Mouse (Mus musculus): ENCODE results near the gene Cdh4. TPM values are rescaled to one million over a fixed set of nuclear protein-coding genes. Genes with fewer than 3 reads are reported as not detected.
A peak's percentile ranks its signal among the peaks of the same experiment; 100 is the strongest.

The Cdh4 gene
- polyA plus RNA-seq, 1 experiment from 2014 or later = 8.5 TPM

- ATAC-seq (ENCODE audit: low FRiP score) = no peak
- H3K9ac ChIP-seq (ENCODE audit: low read length) = no peak overlapping the region
- no peak overlapping the region for H3K4me3 ChIP-seq (ENCODE audit: low read depth, low read length)
- WGBS = 75% methylated on average over 11 of the region's 11 CpGs
- no peaks in the 10 kb centered on the region for H3K36me3 ChIP-seq (ENCODE audit: control insufficient read depth, insufficient read depth, low read length)
- H3K4me1 ChIP-seq (ENCODE audit: control insufficient read depth, insufficient read depth, low read length) = no peaks in the 10 kb centered on the region
- H3K9me3 ChIP-seq (ENCODE audit: control insufficient read depth, low read length) = no peaks in the 10 kb centered on the region
- H3K27ac ChIP-seq (ENCODE audit: low read depth, low read length) = no peak overlapping the region
- no peak for DNase-seq (ENCODE audit: low spot score, missing footprints)
- H3K4me2 ChIP-seq = no peak overlapping the region
- H3K27me3 ChIP-seq (ENCODE audit: control insufficient read depth, insufficient read depth, low read length) = no peaks in the 10 kb centered on the region
These were observed 312.5 kb downstream of the Cdh4 start for GRCm38 (mm10) chr2:179754776-179755175.

- Histone ChIP-seq H3K4me1 (ENCODE audit: control insufficient read depth, insufficient read depth, low read length) (peaks cover 10% of the 10 kb centered on the region), H3K4me2 (no peak overlapping the region), H3K36me3 (ENCODE audit: control insufficient read depth, insufficient read depth, low read length) (no peaks in the 10 kb centered on the region), H3K9ac (ENCODE audit: low read length) (no peak overlapping the region), H3K27me3 (ENCODE audit: control insufficient read depth, insufficient read depth, low read length) (no peaks in the 10 kb centered on the region), H3K27ac (ENCODE audit: low read depth, low read length) (no peak overlapping the region), H3K4me3 (ENCODE audit: low read depth, low read length) (no peak overlapping the region), H3K9me3 (ENCODE audit: control insufficient read depth, low read length) (no peaks in the 10 kb centered on the region)
- no peak for ATAC-seq (ENCODE audit: low FRiP score)
- no peak for DNase-seq (ENCODE audit: low spot score, missing footprints)
- WGBS = 63% methylated on average over 9 of the region's 9 CpGs
These were observed 319.6 kb downstream of the Cdh4 start for GRCm38 (mm10) chr2:179761718-179762441.

- DNase-seq (ENCODE audit: low spot score, missing footprints) (no peak), ATAC-seq (ENCODE audit: low FRiP score) (no peak)
- H3K36me3 ChIP-seq (ENCODE audit: control insufficient read depth, insufficient read depth, low read length) = no peaks in the 10 kb centered on the region
- H3K27ac ChIP-seq (ENCODE audit: low read depth, low read length) = no peak overlapping the region
- H3K27me3 ChIP-seq (ENCODE audit: control insufficient read depth, insufficient read depth, low read length) = no peaks in the 10 kb centered on the region
- no peak overlapping the region for H3K4me3 ChIP-seq (ENCODE audit: low read depth, low read length)
- no peaks in the 10 kb centered on the region for H3K9me3 ChIP-seq (ENCODE audit: control insufficient read depth, low read length)
- peaks cover 19% of the 10 kb centered on the region for H3K4me1 ChIP-seq (ENCODE audit: control insufficient read depth, insufficient read depth, low read length)
- WGBS = 76% methylated on average over 13 of the region's 13 CpGs
- H3K4me2 ChIP-seq = no peak overlapping the region
- H3K9ac ChIP-seq (ENCODE audit: low read length) = no peak overlapping the region
These were observed 320.5 kb downstream of the Cdh4 start for GRCm38 (mm10) chr2:179762521-179763305.

GRCm38 (mm10) chr2:179764460-179764859 lies 322.2 kb downstream of the Cdh4 start:
- H3K9ac ChIP-seq (ENCODE audit: low read length) = no peak overlapping the region
- peaks cover 25% of the 10 kb centered on the region for H3K4me1 ChIP-seq (ENCODE audit: control insufficient read depth, insufficient read depth, low read length)
- no peak overlapping the region for H3K4me2 ChIP-seq
- H3K4me3 ChIP-seq (ENCODE audit: low read depth, low read length) = no peak overlapping the region
- WGBS = 89% methylated on average over 2 of the region's 2 CpGs
- H3K9me3 ChIP-seq (ENCODE audit: control insufficient read depth, low read length) = no peaks in the 10 kb centered on the region
- ATAC-seq (ENCODE audit: low FRiP score) = no peak
- H3K27me3 ChIP-seq (ENCODE audit: control insufficient read depth, insufficient read depth, low read length) = no peaks in the 10 kb centered on the region
- DNase-seq (ENCODE audit: low spot score, missing footprints) = no peak
- H3K27ac ChIP-seq (ENCODE audit: low read depth, low read length) = no peak overlapping the region
- H3K36me3 ChIP-seq (ENCODE audit: control insufficient read depth, insufficient read depth, low read length) = no peaks in the 10 kb centered on the region; the same call in 1 of the 2 replicates

GRCm38 (mm10) chr2:179766664-179767526 lies 324.7 kb downstream of the Cdh4 start:
- Histone ChIP-seq H3K27me3 (ENCODE audit: control insufficient read depth, insufficient read depth, low read length) (no peaks in the 10 kb centered on the region), H3K9ac (ENCODE audit: low read length) (no peak overlapping the region), H3K4me1 (ENCODE audit: control insufficient read depth, insufficient read depth, low read length) (peaks cover 22% of the 10 kb centered on the region), H3K27ac (ENCODE audit: low read depth, low read length) (no peak overlapping the region), H3K4me2 (peak overlapping the region; percentile 16; the same call in 1 of the 2 replicates), H3K36me3 (ENCODE audit: control insufficient read depth, insufficient read depth, low read length) (no peaks in the 10 kb centered on the region; the same call in 1 of the 2 replicates), H3K4me3 (ENCODE audit: low read depth, low read length) (no peak overlapping the region), H3K9me3 (ENCODE audit: control insufficient read depth, low read length) (no peaks in the 10 kb centered on the region)
- DNase-seq (ENCODE audit: low spot score, missing footprints) = peak; percentile 90
- peak; percentile 64 for ATAC-seq (ENCODE audit: low FRiP score)
- 15% methylated on average over 16 of the region's 16 CpGs for WGBS

GRCm38 (mm10) chr2:179767527-179767849 lies 325.3 kb downstream of the Cdh4 start:
- Histone ChIP-seq H3K4me3 (ENCODE audit: low read depth, low read length) (no peak overlapping the region), H3K4me1 (ENCODE audit: control insufficient read depth, insufficient read depth, low read length) (peaks cover 22% of the 10 kb centered on the region), H3K36me3 (ENCODE audit: control insufficient read depth, insufficient read depth, low read length) (no peaks in the 10 kb centered on the region; the same call in 1 of the 2 replicates), H3K9ac (ENCODE audit: low read length) (no peak overlapping the region), H3K9me3 (ENCODE audit: control insufficient read depth, low read length) (no peaks in the 10 kb centered on the region), H3K27ac (ENCODE audit: low read depth, low read length) (no peak overlapping the region), H3K4me2 (peak overlapping the region; percentile 16; the same call in 1 of the 2 replicates), H3K27me3 (ENCODE audit: control insufficient read depth, insufficient read depth, low read length) (no peaks in the 10 kb centered on the region)
- ATAC-seq (ENCODE audit: low FRiP score) = peak; percentile 20; the same call in 1 of the 2 replicates
- no peak for DNase-seq (ENCODE audit: low spot score, missing footprints)
- WGBS = 0% methylated on average over 9 of the region's 9 CpGs

GRCm38 (mm10) chr2:179769137-179769536 lies 326.9 kb downstream of the Cdh4 start:
- Histone ChIP-seq H3K4me3 (ENCODE audit: low read depth, low read length) (no peak overlapping the region), H3K4me1 (ENCODE audit: control insufficient read depth, insufficient read depth, low read length) (peaks cover 25% of the 10 kb centered on the region), H3K9me3 (ENCODE audit: control insufficient read depth, low read length) (no peaks in the 10 kb centered on the region), H3K27me3 (ENCODE audit: control insufficient read depth, insufficient read depth, low read length) (no peaks in the 10 kb centered on the region), H3K36me3 (ENCODE audit: control insufficient read depth, insufficient read depth, low read length) (no peaks in the 10 kb centered on the region; the same call in 1 of the 2 replicates), H3K27ac (ENCODE audit: low read depth, low read length) (no peak overlapping the region), H3K9ac (ENCODE audit: low read length) (no peak overlapping the region), H3K4me2 (no peak overlapping the region)
- WGBS = 96% methylated on average over 5 of the region's 5 CpGs
- DNase-seq (ENCODE audit: low spot score, missing footprints) (no peak), ATAC-seq (ENCODE audit: low FRiP score) (no peak)

- DNase-seq (ENCODE audit: low spot score, missing footprints) = no peak
- H3K36me3 ChIP-seq (ENCODE audit: control insufficient read depth, insufficient read depth, low read length) = no peaks in the 10 kb centered on the region; the same call in 1 of the 2 replicates
- no peak overlapping the region for H3K4me2 ChIP-seq
- H3K9me3 ChIP-seq (ENCODE audit: control insufficient read depth, low read length) = no peaks in the 10 kb centered on the region
- H3K9ac ChIP-seq (ENCODE audit: low read length) = no peak overlapping the region
- 84% methylated on average over 8 of the region's 8 CpGs for WGBS
- no peak overlapping the region for H3K27ac ChIP-seq (ENCODE audit: low read depth, low read length)
- H3K27me3 ChIP-seq (ENCODE audit: control insufficient read depth, insufficient read depth, low read length) = no peaks in the 10 kb centered on the region
- ATAC-seq (ENCODE audit: low FRiP score) = no peak
- H3K4me3 ChIP-seq (ENCODE audit: low read depth, low read length) = no peak overlapping the region
- peaks cover 33% of the 10 kb centered on the region for H3K4me1 ChIP-seq (ENCODE audit: control insufficient read depth, insufficient read depth, low read length)
These were observed 327.7 kb downstream of the Cdh4 start for GRCm38 (mm10) chr2:179769943-179770342.
